Mouse (Mus musculus): ENCODE results near the gene Tsc22d3.

Tsc22d3 gene

GRCm38 (mm10) chrX:140600410-140601109 is at the start of gene Tsc22d3:
Gene Tsc22d3, minus strand, starts transcription at chrX:140600659.
- ATAC-seq (ENCODE audit: insufficient number of reproducible peaks, low FRiP score, low TSS enrichment) = peak; percentile 69

GRCm38 (mm10) chrX:140639592-140639991 is 39.1 kb upstream of the Tsc22d3 start:
- ATAC-seq (ENCODE audit: insufficient number of reproducible peaks, low FRiP score, low TSS enrichment) = no peak

- no peak for ATAC-seq (ENCODE audit: insufficient number of reproducible peaks, low FRiP score, low TSS enrichment)
These were observed 37.6 kb upstream of the Tsc22d3 start for GRCm38 (mm10) chrX:140638028-140638427.

GRCm38 (mm10) chrX:140624875-140625594 is 24.6 kb upstream of the Tsc22d3 start:
- ATAC-seq (ENCODE audit: insufficient number of reproducible peaks, low FRiP score, low TSS enrichment) = no peak

- no peak for ATAC-seq (ENCODE audit: insufficient number of reproducible peaks, low FRiP score, low TSS enrichment)
These were observed 9.5 kb upstream of the Tsc22d3 start for GRCm38 (mm10) chrX:140609938-140610337.

- no peak for ATAC-seq (ENCODE audit: insufficient number of reproducible peaks, low FRiP score, low TSS enrichment)
These were observed 1.4 kb upstream of the Tsc22d3 start for GRCm38 (mm10) chrX:140601884-140602283.

GRCm38 (mm10) chrX:140601311-140601710 is 852 bp upstream of the Tsc22d3 start:
- ATAC-seq (ENCODE audit: insufficient number of reproducible peaks, low FRiP score, low TSS enrichment) = no peak

GRCm38 (mm10) chrX:140599561-140600409 is 674 bp downstream of the Tsc22d3 start:
- no peak for ATAC-seq (ENCODE audit: insufficient number of reproducible peaks, low FRiP score, low TSS enrichment)

- no peak; the same call in 1 of the 2 replicates for ATAC-seq (ENCODE audit: insufficient number of reproducible peaks, low FRiP score, low TSS enrichment)
These were observed 1.5 kb downstream of the Tsc22d3 start for GRCm38 (mm10) chrX:140598850-140599560.

- ATAC-seq (ENCODE audit: insufficient number of reproducible peaks, low FRiP score, low TSS enrichment) = no peak
These were observed 2.1 kb downstream of the Tsc22d3 start for GRCm38 (mm10) chrX:140598194-140598849.

GRCm38 (mm10) chrX:140591176-140591575 is 9.3 kb downstream of the Tsc22d3 start:
- no peak for ATAC-seq (ENCODE audit: insufficient number of reproducible peaks, low FRiP score, low TSS enrichment)

- ATAC-seq (ENCODE audit: insufficient number of reproducible peaks, low FRiP score, low TSS enrichment) = no peak
These were observed 10.3 kb downstream of the Tsc22d3 start for GRCm38 (mm10) chrX:140590142-140590541.

GRCm38 (mm10) chrX:140589194-140589751 is 11.2 kb downstream of the Tsc22d3 start:
- no peak for ATAC-seq (ENCODE audit: insufficient number of reproducible peaks, low FRiP score, low TSS enrichment)

- ATAC-seq (ENCODE audit: insufficient number of reproducible peaks, low FRiP score, low TSS enrichment) = no peak
These were observed 11.9 kb downstream of the Tsc22d3 start for GRCm38 (mm10) chrX:140588534-140588933.

GRCm38 (mm10) chrX:140580416-140580815 is 20.0 kb downstream of the Tsc22d3 start:
- no peak for ATAC-seq (ENCODE audit: insufficient number of reproducible peaks, low FRiP score, low TSS enrichment)

- no peak for ATAC-seq (ENCODE audit: insufficient number of reproducible peaks, low FRiP score, low TSS enrichment)
These were observed 24.8 kb downstream of the Tsc22d3 start for GRCm38 (mm10) chrX:140575636-140576035.

GRCm38 (mm10) chrX:140575200-140575599 is 25.3 kb downstream of the Tsc22d3 start:
- ATAC-seq (ENCODE audit: insufficient number of reproducible peaks, low FRiP score, low TSS enrichment) = no peak

GRCm38 (mm10) chrX:140572702-140573338 is 27.6 kb downstream of the Tsc22d3 start:
- no peak for ATAC-seq (ENCODE audit: insufficient number of reproducible peaks, low FRiP score, low TSS enrichment)

GRCm38 (mm10) chrX:140569595-140569994 is 30.9 kb downstream of the Tsc22d3 start:
- no peak for ATAC-seq (ENCODE audit: insufficient number of reproducible peaks, low FRiP score, low TSS enrichment)

All from cerebellum, adult (tissue).